Mouse (Mus musculus): Measurements from ENCODE around the gene Hs2st1. TPM values are rescaled to one million over a fixed set of nuclear protein-coding genes. Genes with fewer than 3 reads are reported as not detected.
A peak's percentile ranks its signal among the peaks of the same experiment; 100 is the strongest.

Gene Hs2st1
- total and polyA plus RNA-seq, 3 experiments: 13.6 to 16.1 TPM; not detected in 1

DNA sequence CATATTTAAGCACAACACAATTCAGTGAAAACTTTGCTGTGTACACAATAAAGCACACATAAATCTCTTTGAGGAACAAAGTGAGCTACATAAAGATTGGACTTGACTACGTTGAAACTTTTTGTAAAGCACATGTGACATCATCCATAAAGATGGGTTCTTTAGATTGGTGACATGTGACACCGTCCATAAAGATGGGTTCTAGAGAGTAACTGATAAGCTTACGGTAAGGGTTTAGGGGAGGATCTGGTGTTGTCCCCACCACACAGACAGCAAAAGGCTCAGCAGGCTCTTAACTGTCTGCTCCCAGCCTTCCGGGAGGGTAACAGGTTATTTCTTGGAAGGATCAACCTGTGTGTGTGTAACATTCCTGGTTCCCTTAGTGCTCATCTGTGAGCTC, 12.3 kb upstream of the Hs2st1 start:
- Histone ChIP-seq H3K4me3 (ENCODE audit: control insufficient read depth in 1 of 2, insufficient read depth in 1 of 2, low read depth in 2 of 2, low read length in 2 of 2) (no peak overlapping the region), H3K27ac (ENCODE audit: control insufficient read depth, low read depth, low read length) (peak overlapping the region; percentile 34; the same call in 1 of the 2 replicates), H3K9ac (ENCODE audit: control insufficient read depth, low read depth, low read length, poor library complexity, severe bottlenecking) (no peak overlapping the region), H3K27me3 (ENCODE audit: control insufficient read depth in 1 of 2, insufficient read depth in 2 of 2, low read length in 2 of 2) (no peaks in the 10 kb centered on the region), H3K36me3 (ENCODE audit: control insufficient read depth in 1 of 2, insufficient read depth in 2 of 2, low read length in 2 of 2) (peaks cover 27 to 49% of the 10 kb centered on the region in 2 experiments), H3K79me2 (ENCODE audit: control insufficient read depth, insufficient read depth, low read length, poor library complexity) (peaks cover 18% of the 10 kb centered on the region), H3K9me3 (replicated peaks; ENCODE audit: insufficient read depth, low read length) (no peaks in the 10 kb centered on the region), H3K4me1 (ENCODE audit: control insufficient read depth in 1 of 2, insufficient read depth in 2 of 2, low read length in 2 of 2) (peaks cover 9 to 10% of the 10 kb centered on the region in 2 experiments)
- TF ChIP-seq CHD1 (IDR thresholded peaks at IDR 0.05; ENCODE audit: low read depth, low read length) (no peak), RCOR1 (IDR thresholded peaks at IDR 0.05; ENCODE audit: low read depth, low read length) (no peak), GABPA (IDR thresholded peaks at IDR 0.05; ENCODE audit: low read depth, low read length) (no peak), USF1 (IDR thresholded peaks at IDR 0.05; ENCODE audit: low read depth, low read length) (peak; percentile 60; the same call in 1 of the 2 replicates), SIN3A (IDR thresholded peaks at IDR 0.05; ENCODE audit: low read length) (no peak), TAL1 (IDR thresholded peaks at IDR 0.05; ENCODE audit: low read length) (no peak), MYC (IDR thresholded peaks at IDR 0.05; ENCODE audit: low read depth, low read length) (no peak), POLR2A (IDR thresholded peaks at IDR 0.05; ENCODE audit: control insufficient read depth in 1 of 2, insufficient read depth in 1 of 2, low read depth in 1 of 2, low read length in 2 of 2, poor library complexity in 1 of 2) (no peak), ZMIZ1 (IDR thresholded peaks at IDR 0.05; ENCODE audit: low read depth, low read length) (no peak), MAX (IDR thresholded peaks at IDR 0.05; ENCODE audit: low read length) (0 out of 2 replicates have a peak, but pooled peaks have one; percentile 34), NRF1 (IDR thresholded peaks at IDR 0.05; ENCODE audit: insufficient read depth, low read depth, low read length, poor library complexity, severe bottlenecking) (no peak), MAZ (IDR thresholded peaks at IDR 0.05; ENCODE audit: low read depth, low read length) (no peak), GATA1 (IDR thresholded peaks at IDR 0.05; ENCODE audit: low read depth, low read length) (0 out of 2 replicates have a peak, but pooled peaks have one; percentile 27), CTCF (IDR thresholded peaks at IDR 0.05 in 2 of 3, conservative IDR thresholded peaks at IDR 0.05 in 1 of 3; ENCODE audit: control insufficient read depth in 1 of 3, insufficient read depth in 1 of 3, low read depth in 2 of 3, low read length in 3 of 3, poor library complexity in 1 of 3, severe bottlenecking in 1 of 3) (no peak), NELFE (IDR thresholded peaks at IDR 0.05; ENCODE audit: low read depth, low read length) (no peak), BHLHE40 (IDR thresholded peaks at IDR 0.05; ENCODE audit: borderline replicate concordance, low read depth, low read length) (no peak), USF2 (IDR thresholded peaks at IDR 0.05; ENCODE audit: borderline replicate concordance in 1 of 2, insufficient read depth in 1 of 2, low read depth in 1 of 2, low read length in 2 of 2) (no peak), MEF2A (IDR thresholded peaks at IDR 0.05; ENCODE audit: extremely low read depth, insufficient replicate concordance, low read depth, low read length, poor library complexity, severe bottlenecking) (no peak), HCFC1 (IDR thresholded peaks at IDR 0.05; ENCODE audit: low read depth, low read length) (no peak)
- DNase-seq (ENCODE audit: low read depth, low spot score): no peak

DNA sequence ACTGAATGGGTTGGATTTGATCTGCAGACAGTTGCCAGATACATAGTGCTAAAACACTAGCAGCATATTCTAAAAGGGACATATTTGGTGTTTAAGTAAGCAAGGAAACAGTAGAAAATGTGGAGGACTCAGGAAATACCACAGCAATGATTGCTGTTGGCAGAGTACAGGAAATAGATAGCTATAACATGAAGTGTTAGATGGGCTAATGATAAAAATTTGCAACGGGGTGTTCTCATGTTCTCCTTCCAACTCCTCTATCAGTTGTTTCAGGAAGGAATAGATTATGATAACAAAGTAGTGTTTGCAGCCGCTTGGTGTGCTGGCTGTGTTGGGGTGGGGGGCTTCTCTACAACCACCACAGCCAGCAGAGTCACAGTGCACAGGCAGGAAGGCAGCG, 11.9 kb upstream of the Hs2st1 start:
- Histone ChIP-seq H3K4me3 (ENCODE audit: control insufficient read depth in 1 of 2, insufficient read depth in 1 of 2, low read depth in 2 of 2, low read length in 2 of 2) (no peak overlapping the region), H3K9me3 (replicated peaks; ENCODE audit: insufficient read depth, low read length) (no peaks in the 10 kb centered on the region), H3K27ac (ENCODE audit: control insufficient read depth, low read depth, low read length) (peak overlapping the region; percentile 34; the same call in 1 of the 2 replicates), H3K79me2 (ENCODE audit: control insufficient read depth, insufficient read depth, low read length, poor library complexity) (peaks cover 20% of the 10 kb centered on the region), H3K4me1 (ENCODE audit: control insufficient read depth in 1 of 2, insufficient read depth in 2 of 2, low read length in 2 of 2) (peaks cover 9 to 10% of the 10 kb centered on the region in 2 experiments), H3K36me3 (ENCODE audit: control insufficient read depth in 1 of 2, insufficient read depth in 2 of 2, low read length in 2 of 2) (peaks cover 28 to 45% of the 10 kb centered on the region in 2 experiments), H3K9ac (ENCODE audit: control insufficient read depth, low read depth, low read length, poor library complexity, severe bottlenecking) (no peak overlapping the region), H3K27me3 (ENCODE audit: control insufficient read depth in 1 of 2, insufficient read depth in 2 of 2, low read length in 2 of 2) (no peaks in the 10 kb centered on the region)
- peak; percentile 53; the same call in 1 of the 2 replicates for TF ChIP-seq GATA1 (IDR thresholded peaks at IDR 0.05; ENCODE audit: low read depth, low read length)
- peak; percentile 37 to 54; a peak in 3 of 4 replicates for TF ChIP-seq EP300 (IDR thresholded peaks at IDR 0.05; ENCODE audit: low read depth in 1 of 2, low read length in 2 of 2)
- peak; percentile 37; the same call in 1 of the 2 replicates for TF ChIP-seq ETS1 (IDR thresholded peaks at IDR 0.05; ENCODE audit: low read depth, low read length)
- 0 out of 2 replicates have a peak, but pooled peaks have one; percentile 29 for TF ChIP-seq SIN3A (IDR thresholded peaks at IDR 0.05; ENCODE audit: low read length)
- TF ChIP-seq HCFC1 (IDR thresholded peaks at IDR 0.05; ENCODE audit: low read depth, low read length): no peak
- peak; percentile 65; the same call in 1 of the 2 replicates for TF ChIP-seq RCOR1 (IDR thresholded peaks at IDR 0.05; ENCODE audit: low read depth, low read length)
- no peak for DNase-seq (ENCODE audit: low read depth, low spot score)

Data from MEL (cell line).